Mouse (Mus musculus): ENCODE results near the gene Slx4. TPM values are rescaled to one million over a fixed set of nuclear protein-coding genes. Genes with fewer than 3 reads are reported as not detected.

The Slx4 gene
- total and polyA plus RNA-seq, 3 experiments: 24.3 to 35.2 TPM; not detected in 1

DNA sequence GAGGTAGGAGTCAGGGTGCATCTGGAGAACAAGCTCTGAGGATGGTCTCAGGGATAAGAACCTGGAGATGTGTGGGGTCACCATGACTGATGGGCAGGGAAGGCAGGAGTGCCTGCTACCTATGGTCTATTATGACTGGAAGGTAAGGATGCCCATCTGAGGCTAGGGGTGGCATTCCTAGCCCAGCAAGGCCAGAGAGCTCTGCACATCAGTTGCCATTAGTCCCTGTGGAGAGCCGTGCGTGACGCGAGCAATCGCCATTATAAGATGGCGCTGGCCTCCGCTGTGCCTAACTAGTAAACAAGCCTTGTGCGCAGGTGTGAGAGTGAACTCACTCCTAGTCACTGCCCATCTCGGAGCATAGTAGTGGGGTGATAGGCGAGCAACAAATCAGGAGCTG, 26.9 kb upstream of the Slx4 start:
- Histone ChIP-seq H3K36me3 (ENCODE audit: control insufficient read depth in 1 of 2, insufficient read depth in 2 of 2, low read length in 2 of 2) (peaks cover 0 to 29% of the 10 kb centered on the region in 2 experiments; a peak in 2 of 4 replicates), H3K9ac (ENCODE audit: control insufficient read depth, low read depth, low read length, poor library complexity, severe bottlenecking) (no peak overlapping the region), H3K4me1 (ENCODE audit: control insufficient read depth in 1 of 2, insufficient read depth in 2 of 2, low read length in 2 of 2) (peaks cover 12 to 40% of the 10 kb centered on the region in 2 experiments), H3K27ac (ENCODE audit: control insufficient read depth, low read depth, low read length) (no peak overlapping the region), H3K79me2 (ENCODE audit: control insufficient read depth, insufficient read depth, low read length, poor library complexity) (no peaks in the 10 kb centered on the region), H3K4me3 (ENCODE audit: control insufficient read depth in 1 of 2, insufficient read depth in 1 of 2, low read depth in 2 of 2, low read length in 2 of 2) (no peak overlapping the region), H3K27me3 (ENCODE audit: control insufficient read depth in 1 of 2, insufficient read depth in 2 of 2, low read length in 2 of 2) (no peaks in the 10 kb centered on the region), H3K9me3 (replicated peaks; ENCODE audit: insufficient read depth, low read length) (no peaks in the 10 kb centered on the region)
- DNase-seq (ENCODE audit: low read depth, low spot score): no peak
- TF ChIP-seq NRF1 (IDR thresholded peaks at IDR 0.05; ENCODE audit: insufficient read depth, low read depth, low read length, poor library complexity, severe bottlenecking) (no peak), ELF1 (IDR thresholded peaks at IDR 0.05; ENCODE audit: low read depth, low read length) (no peak), RAD21 (IDR thresholded peaks at IDR 0.05; ENCODE audit: low read depth, low read length) (no peak), MXI1 (IDR thresholded peaks at IDR 0.05; ENCODE audit: low read depth, low read length) (no peak), JUND (IDR thresholded peaks at IDR 0.05; ENCODE audit: low read depth, low read length) (no peak), MYC (IDR thresholded peaks at IDR 0.05; ENCODE audit: low read depth, low read length) (no peak), HCFC1 (IDR thresholded peaks at IDR 0.05; ENCODE audit: low read depth, low read length) (no peak), RCOR1 (IDR thresholded peaks at IDR 0.05; ENCODE audit: low read depth, low read length) (no peak), MAX (IDR thresholded peaks at IDR 0.05; ENCODE audit: low read length) (no peak)

DNA sequence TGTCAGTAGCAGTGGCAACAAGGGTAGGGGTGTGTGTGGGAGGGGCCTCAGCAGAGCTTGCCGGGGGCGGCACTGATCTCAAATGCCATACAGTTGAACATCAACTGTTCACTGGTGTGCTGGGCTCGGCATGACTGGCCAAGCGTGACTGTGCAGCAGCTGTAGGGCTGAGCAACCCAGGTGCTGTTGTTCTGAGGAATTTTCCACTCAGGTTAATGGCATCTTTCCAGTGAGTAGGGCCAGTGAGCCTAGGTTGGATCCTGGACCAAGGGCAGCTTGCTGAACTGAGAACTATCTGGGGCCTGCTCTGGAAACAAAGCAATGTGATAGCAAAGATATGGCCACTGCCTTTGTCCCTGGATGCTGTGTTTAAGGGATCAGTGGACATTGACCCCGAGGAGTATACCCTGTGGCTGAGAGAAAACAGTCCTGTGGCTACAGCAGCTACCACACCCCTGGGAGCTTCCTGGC, 25.8 kb upstream of the Slx4 start:
- no peak overlapping the region for H3K4me3 ChIP-seq (ENCODE audit: control insufficient read depth in 1 of 2, insufficient read depth in 1 of 2, low read depth in 2 of 2, low read length in 2 of 2)
- TF ChIP-seq ZNF384 (IDR thresholded peaks at IDR 0.05; ENCODE audit: low read depth, low read length): no peak
- TF ChIP-seq TBP (IDR thresholded peaks at IDR 0.05; ENCODE audit: low read depth, low read length): no peak
- TF ChIP-seq SMC3 (IDR thresholded peaks at IDR 0.05; ENCODE audit: low read depth, low read length): no peak
- no peak for TF ChIP-seq KAT2A (conservative IDR thresholded peaks at IDR 0.05; ENCODE audit: low read depth, low read length)
- no peak for TF ChIP-seq USF1 (IDR thresholded peaks at IDR 0.05; ENCODE audit: low read depth, low read length)
- TF ChIP-seq ELF1 (IDR thresholded peaks at IDR 0.05; ENCODE audit: low read depth, low read length): no peak
- TF ChIP-seq MAFK (IDR thresholded peaks at IDR 0.05; ENCODE audit: borderline replicate concordance, low read depth, low read length): no peak
- TF ChIP-seq NRF1 (IDR thresholded peaks at IDR 0.05; ENCODE audit: insufficient read depth, low read depth, low read length, poor library complexity, severe bottlenecking): no peak
- no peak for TF ChIP-seq ETS1 (IDR thresholded peaks at IDR 0.05; ENCODE audit: low read depth, low read length)
- no peak for TF ChIP-seq RCOR1 (IDR thresholded peaks at IDR 0.05; ENCODE audit: low read depth, low read length)
- no peak for TF ChIP-seq RAD21 (IDR thresholded peaks at IDR 0.05; ENCODE audit: low read depth, low read length)
- no peak for TF ChIP-seq POLR2AphosphoS5 (IDR thresholded peaks at IDR 0.05; ENCODE audit: borderline replicate concordance, low read depth, low read length)
- no peak for TF ChIP-seq CHD2 (IDR thresholded peaks at IDR 0.05; ENCODE audit: low read length)
- no peak for TF ChIP-seq POLR2AphosphoS2 (IDR thresholded peaks at IDR 0.05; ENCODE audit: low read length)
- no peak for TF ChIP-seq MEF2A (IDR thresholded peaks at IDR 0.05; ENCODE audit: extremely low read depth, insufficient replicate concordance, low read depth, low read length, poor library complexity, severe bottlenecking)
- TF ChIP-seq GATA1 (IDR thresholded peaks at IDR 0.05; ENCODE audit: low read depth, low read length): no peak
- TF ChIP-seq NELFE (IDR thresholded peaks at IDR 0.05; ENCODE audit: low read depth, low read length): no peak
- TF ChIP-seq MXI1 (IDR thresholded peaks at IDR 0.05; ENCODE audit: low read depth, low read length): no peak
- no peak overlapping the region for H3K27ac ChIP-seq (ENCODE audit: control insufficient read depth, low read depth, low read length)
- no peaks in the 10 kb centered on the region for H3K79me2 ChIP-seq (ENCODE audit: control insufficient read depth, insufficient read depth, low read length, poor library complexity)
- H3K27me3 ChIP-seq (ENCODE audit: control insufficient read depth in 1 of 2, insufficient read depth in 2 of 2, low read length in 2 of 2): no peaks in the 10 kb centered on the region
- no peak overlapping the region for H3K9ac ChIP-seq (ENCODE audit: control insufficient read depth, low read depth, low read length, poor library complexity, severe bottlenecking)
- no peak for DNase-seq (ENCODE audit: low read depth, low spot score)
- no peaks in the 10 kb centered on the region for H3K9me3 ChIP-seq (replicated peaks; ENCODE audit: insufficient read depth, low read length)
- H3K4me1 ChIP-seq (ENCODE audit: control insufficient read depth in 1 of 2, insufficient read depth in 2 of 2, low read length in 2 of 2): peaks cover 12 to 31% of the 10 kb centered on the region in 2 experiments
- H3K36me3 ChIP-seq (ENCODE audit: control insufficient read depth in 1 of 2, insufficient read depth in 2 of 2, low read length in 2 of 2): peaks cover 0 to 26% of the 10 kb centered on the region in 2 experiments; a peak in 2 of 4 replicates

Data from MEL (cell line).